Mouse (Mus musculus) neural tube, embryonic 15.5 days (tissue): Measurements from ENCODE around the gene Rbm42. TPM values are rescaled to one million over a fixed set of nuclear protein-coding genes. Genes with fewer than 3 reads are reported as not detected.

Source experiments
- ATAC-seq: fragments of 200-750 bp; cut with Nextera tagmentation; 2 replicates; pipeline ENCODE4 v1.8.0; 2017; ENCODE audit warnings: mild to moderate bottlenecking, moderate TSS enrichment, moderate library complexity; ENCODE audit not compliant: low FRiP score
- H3K27ac ChIP-seq: fragments of 300-500 bp; sonication (generic); replicated peaks from 2 replicates; pipeline ENCODE4 v1.5.1; 2015; ENCODE audit warnings: mild to moderate bottlenecking, inconsistent platforms
- H3K27me3 ChIP-seq: fragments of 300-500 bp; sonication (generic); replicated peaks from 2 replicates; pipeline ENCODE4 v1.6.1; 2015; ENCODE audit warnings: inconsistent platforms
- H3K36me3 ChIP-seq: fragments of 300-500 bp; sonication (generic); 2 replicates; pipeline ENCODE4 v1.6.1; 2015; ENCODE audit warnings: inconsistent platforms
- H3K4me1 ChIP-seq: fragments of 300-500 bp; sonication (generic); 2 replicates; pipeline ENCODE4 v1.6.1; 2015; ENCODE audit warnings: inconsistent platforms
- H3K4me2 ChIP-seq: fragments of 300-500 bp; sonication (generic); 2 replicates; pipeline ENCODE4 v1.6.1; 2015; ENCODE audit warnings: inconsistent platforms, mild to moderate bottlenecking, moderate library complexity
- H3K4me3 ChIP-seq: fragments of 300-500 bp; sonication (generic); replicated peaks from 2 replicates; pipeline ENCODE4 v1.5.1; 2015; ENCODE audit warnings: mild to moderate bottlenecking, inconsistent platforms
- H3K9ac ChIP-seq: fragments of 300-500 bp; sonication (generic); replicated peaks from 2 replicates; pipeline ENCODE4 v1.6.1; 2015; ENCODE audit warnings: mild to moderate bottlenecking, inconsistent platforms
- H3K9me3 ChIP-seq: fragments of 300-500 bp; sonication (generic); replicated peaks from 2 replicates; pipeline ENCODE4 v1.6.1; 2016; ENCODE audit warnings: inconsistent platforms
- WGBS: fragments of 180-500 bp; shearing (Covaris S2); methylation state at CpG from one replicate; pipeline ENCODE4 v1.1.7; 2015; ENCODE audit warnings: mixed read lengths; 5-methylcytosine and 5-hydroxymethylcytosine counted together
- polyA plus RNA-seq: library from polyadenylated mRNA; unstranded; fragments of >200 nt; fragmentation: Nextera tagmentation; extraction: Ambion mirVana; gene quantifications from 2 replicates; pipeline ENCODE4 v1.2.1, GENCODE M21; 2015

Gene Rbm42
- polyA plus RNA-seq, 1 experiment from 2014 or later: 129 TPM

DNA sequence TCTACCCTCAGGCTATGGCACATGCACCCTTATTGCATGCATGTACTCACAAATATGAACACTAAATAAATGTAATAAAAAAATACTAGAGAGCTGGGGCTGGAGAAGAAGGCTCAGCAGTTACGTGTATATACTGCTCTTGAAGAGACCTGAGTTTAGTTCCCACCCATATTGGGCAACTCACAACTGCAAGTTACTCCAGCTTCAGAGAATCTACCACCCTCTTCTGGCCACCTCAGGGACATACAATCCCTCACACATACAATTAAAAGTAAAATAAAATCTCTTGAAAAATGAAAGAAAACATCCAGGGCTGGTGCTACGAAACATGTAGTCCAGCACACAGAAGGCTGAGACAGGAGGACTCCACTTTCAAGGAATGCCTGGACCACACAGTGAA, 35.7 kb downstream of the Rbm42 start:
- 92% methylated on average over 2 of the region's 2 CpGs for whole genome bisulfite sequencing
- Histone ChIP-seq H3K4me2 (no peak overlapping the region), H3K4me3 (no peak overlapping the region), H3K9ac (no peak overlapping the region), H3K27ac (no peak overlapping the region), H3K9me3 (0 out of 2 replicates have a peak, but pooled peaks cover 2% of the 10 kb centered on the region), H3K36me3 (peaks cover 43% of the 10 kb centered on the region), H3K4me1 (no peaks in the 10 kb centered on the region), H3K27me3 (no peaks in the 10 kb centered on the region)
- no peak for ATAC-seq

DNA sequence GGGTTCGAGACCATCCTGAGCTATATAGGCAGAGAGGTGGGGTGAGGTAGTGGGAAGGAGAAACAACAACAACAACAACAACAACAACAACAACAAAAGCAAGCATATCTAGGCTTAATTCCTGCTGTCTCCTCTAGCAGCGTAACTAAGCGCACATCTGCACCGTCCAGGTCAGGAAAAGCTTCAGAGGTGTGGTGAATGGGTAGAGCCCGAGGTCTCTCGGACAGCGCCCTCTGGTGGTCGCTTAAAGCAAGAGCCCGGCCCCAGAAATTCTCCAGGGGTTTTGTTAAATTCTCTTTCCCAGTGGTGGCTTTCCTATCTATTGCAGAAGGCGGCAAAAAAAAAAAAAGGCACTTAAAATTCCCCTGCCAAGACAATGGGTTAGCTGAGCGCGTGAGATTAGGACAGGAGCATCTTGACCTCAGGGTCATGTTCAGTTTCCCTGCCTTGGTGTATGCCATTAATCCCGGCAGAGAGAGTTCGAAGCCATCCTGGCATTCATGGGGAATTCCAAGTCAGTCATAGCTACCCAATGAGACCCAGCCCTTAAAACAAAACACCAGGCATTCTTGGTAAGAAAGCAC, 36.5 kb downstream of the Rbm42 start:
- 25% methylated on average over 14 of the region's 14 CpGs for WGBS
- Histone ChIP-seq H3K4me3 (no peak overlapping the region), H3K9ac (no peak overlapping the region), H3K4me2 (no peak overlapping the region), H3K36me3 (peaks cover 35% of the 10 kb centered on the region), H3K27me3 (no peaks in the 10 kb centered on the region), H3K27ac (no peak overlapping the region), H3K4me1 (no peaks in the 10 kb centered on the region), H3K9me3 (no peaks in the 10 kb centered on the region)
- no peak for ATAC-seq

DNA sequence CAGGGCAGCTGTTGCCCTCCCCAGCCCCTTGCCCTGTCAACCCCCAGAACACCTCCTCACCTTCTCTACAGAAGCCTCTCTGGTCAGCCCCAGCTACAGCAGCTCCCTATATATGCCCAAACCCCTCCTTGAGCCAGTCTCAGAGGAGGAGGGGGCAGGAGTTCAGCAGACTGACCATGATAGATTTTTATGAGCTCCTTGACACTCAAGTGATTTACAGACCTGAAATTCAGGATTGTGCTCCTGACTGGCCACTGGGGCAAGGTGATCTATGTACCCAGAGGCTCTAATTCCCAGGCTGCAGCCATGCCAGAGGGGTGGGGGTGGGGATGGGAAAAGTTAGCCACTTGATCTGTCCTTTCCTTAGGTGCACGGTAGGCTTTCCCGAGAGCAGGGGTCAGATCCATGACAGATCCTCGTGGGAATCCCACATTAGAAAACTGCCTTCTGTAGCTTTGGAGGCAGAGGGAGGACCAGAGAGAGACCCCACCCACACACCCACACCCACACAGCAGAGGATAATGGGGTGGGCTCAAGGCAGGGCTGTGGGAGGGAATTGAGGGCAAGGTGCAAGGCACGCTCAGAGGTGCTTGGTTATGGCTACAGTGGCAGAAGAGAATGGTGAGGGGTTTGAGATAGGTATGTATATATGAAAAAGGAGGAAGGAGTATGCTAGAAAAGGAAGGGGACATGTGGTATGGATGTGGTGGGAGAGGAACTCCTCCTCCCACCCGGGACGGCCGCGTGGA, 37.3 kb downstream of the Rbm42 start, which contains the start of gene Upk1a:
Gene Upk1a, minus strand, starts transcription at position 194 of the 749 bp plus-strand sequence.
- no peak within 1 kb of the TSS for H3K27ac ChIP-seq
- H3K4me3 ChIP-seq: no peak within 1 kb of the TSS
- no peak within 1 kb of the TSS for H3K4me2 ChIP-seq
- ATAC-seq: no peak
- H3K9me3 ChIP-seq: no peaks in the 10 kb centered on the region
- WGBS: 71% methylated on average over 8 of the region's 8 CpGs
- peaks cover 27% of the 10 kb centered on the region for H3K36me3 ChIP-seq
- H3K9ac ChIP-seq: no peak within 1 kb of the TSS
- no peaks in the 10 kb centered on the region for H3K27me3 ChIP-seq
- no peaks in the 10 kb centered on the region for H3K4me1 ChIP-seq

DNA sequence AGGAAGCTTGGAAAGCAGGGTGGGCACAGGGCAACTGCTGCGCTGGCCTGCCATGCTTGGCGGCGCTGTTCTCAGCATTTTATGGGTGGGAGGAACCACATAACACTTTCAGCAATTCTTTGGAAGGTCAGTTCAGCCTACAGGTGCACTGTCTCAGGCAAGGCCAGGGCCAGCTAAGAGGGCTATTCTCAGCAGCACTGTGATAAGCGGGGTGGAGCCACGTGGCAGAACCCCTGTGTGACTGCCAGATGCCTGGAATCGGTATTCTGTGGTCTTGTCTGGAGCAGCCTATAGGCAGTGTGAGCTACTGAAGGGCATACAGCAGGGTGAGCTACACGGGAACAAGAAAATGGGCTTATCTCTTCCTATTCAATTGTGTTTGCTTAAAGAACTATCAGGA, 40.1 kb downstream of the Rbm42 start:
- Histone ChIP-seq H3K4me2 (no peak overlapping the region), H3K27me3 (no peaks in the 10 kb centered on the region), H3K4me3 (no peak overlapping the region), H3K27ac (no peak overlapping the region), H3K9ac (no peak overlapping the region), H3K36me3 (0 out of 2 replicates have a peak, but pooled peaks cover under 1% of the 10 kb centered on the region), H3K4me1 (no peaks in the 10 kb centered on the region), H3K9me3 (no peaks in the 10 kb centered on the region)
- no peak for ATAC-seq
- 65% methylated on average over 7 of the region's 7 CpGs for WGBS

DNA sequence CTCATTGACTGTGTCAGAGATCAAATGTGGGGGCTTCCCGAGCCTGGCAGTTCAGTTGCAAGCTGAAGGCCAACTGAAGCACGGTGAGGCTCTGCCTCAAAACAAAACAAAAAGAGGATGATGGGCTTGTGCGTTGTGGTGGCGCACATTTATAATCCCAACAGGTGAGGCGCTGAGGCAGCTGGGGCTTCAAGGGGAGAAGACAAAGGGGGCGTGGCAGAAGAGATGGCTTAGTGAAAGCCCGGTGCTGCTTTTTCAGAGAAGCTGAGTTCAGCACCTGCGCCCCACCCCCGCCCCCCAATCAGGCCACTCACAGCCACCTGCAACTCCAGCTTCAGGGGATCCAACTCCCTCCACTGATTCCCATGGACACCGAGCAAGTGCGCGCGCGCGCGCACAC, 41.6 kb downstream of the Rbm42 start:
- no peaks in the 10 kb centered on the region for H3K36me3 ChIP-seq
- H3K4me2 ChIP-seq: no peak overlapping the region
- H3K27ac ChIP-seq: no peak overlapping the region
- H3K4me1 ChIP-seq: no peaks in the 10 kb centered on the region
- no peak overlapping the region for H3K9ac ChIP-seq
- 49% methylated on average over 16 of the region's 16 CpGs for WGBS
- no peak for ATAC-seq
- H3K27me3 ChIP-seq: no peaks in the 10 kb centered on the region
- H3K4me3 ChIP-seq: no peak overlapping the region
- H3K9me3 ChIP-seq: no peaks in the 10 kb centered on the region

DNA sequence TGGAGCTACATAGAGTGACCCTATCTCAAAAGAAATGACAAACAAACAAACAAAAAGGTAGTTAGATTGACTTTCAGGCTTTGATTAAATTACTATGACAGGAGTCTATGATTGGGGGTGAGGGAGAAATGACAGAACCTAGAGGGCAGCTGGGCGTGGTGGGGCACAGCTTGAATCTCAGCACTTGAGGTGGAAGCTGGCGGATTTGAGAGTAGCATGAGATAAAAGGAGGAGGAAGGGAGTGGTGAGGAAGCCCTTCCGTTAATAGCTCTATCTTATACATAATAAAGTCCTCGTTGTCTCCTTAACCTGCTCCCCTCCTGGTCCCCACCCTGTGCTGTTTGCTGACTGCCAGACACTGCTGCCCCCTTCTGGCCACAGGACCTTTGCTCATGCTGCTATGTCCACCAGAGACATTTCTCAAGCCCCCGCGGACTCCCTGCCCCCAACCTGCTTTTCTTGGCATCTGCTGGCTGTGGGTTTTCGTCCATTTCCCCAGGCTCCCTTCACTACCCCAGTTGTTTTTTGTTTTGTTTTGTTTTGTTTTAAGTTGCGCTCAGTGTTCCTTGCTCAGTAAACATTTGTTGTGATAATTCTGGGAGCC, 42.3 kb downstream of the Rbm42 start:
- WGBS: 25% methylated on average over 8 of the region's 8 CpGs
- no peak overlapping the region for H3K27ac ChIP-seq
- H3K4me2 ChIP-seq: no peak overlapping the region
- no peaks in the 10 kb centered on the region for H3K4me1 ChIP-seq
- ATAC-seq: no peak
- H3K4me3 ChIP-seq: no peak overlapping the region
- H3K9me3 ChIP-seq: no peaks in the 10 kb centered on the region
- H3K27me3 ChIP-seq: no peaks in the 10 kb centered on the region
- no peaks in the 10 kb centered on the region for H3K36me3 ChIP-seq
- H3K9ac ChIP-seq: no peak overlapping the region

DNA sequence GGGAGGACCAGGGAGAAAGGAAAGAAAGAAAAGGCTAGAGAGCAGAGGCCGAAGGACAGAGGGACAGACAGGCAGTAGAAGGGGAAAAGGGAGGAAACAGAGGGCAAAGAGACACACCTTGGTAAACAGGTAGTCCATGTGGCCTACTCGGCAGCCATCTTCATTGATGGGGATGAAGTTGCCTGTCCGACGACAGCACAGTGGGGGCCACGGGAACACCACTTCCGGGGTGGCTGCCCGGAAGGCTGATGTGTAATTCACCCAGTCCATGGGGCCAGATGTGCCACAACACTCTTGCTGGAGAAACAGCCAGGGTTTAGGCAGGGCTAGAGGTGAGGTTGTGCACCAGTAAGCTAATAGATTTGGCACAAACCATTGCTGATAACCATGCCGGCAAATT, 45.2 kb downstream of the Rbm42 start:
- no peak overlapping the region for H3K9ac ChIP-seq
- no peak overlapping the region for H3K27ac ChIP-seq
- ATAC-seq: no peak
- H3K4me1 ChIP-seq: peaks cover 7% of the 10 kb centered on the region
- no peak overlapping the region for H3K4me3 ChIP-seq
- no peaks in the 10 kb centered on the region for H3K27me3 ChIP-seq
- no peaks in the 10 kb centered on the region for H3K9me3 ChIP-seq
- 87% methylated on average over 8 of the region's 8 CpGs for WGBS
- H3K4me2 ChIP-seq: no peak overlapping the region
- H3K36me3 ChIP-seq: no peaks in the 10 kb centered on the region

DNA sequence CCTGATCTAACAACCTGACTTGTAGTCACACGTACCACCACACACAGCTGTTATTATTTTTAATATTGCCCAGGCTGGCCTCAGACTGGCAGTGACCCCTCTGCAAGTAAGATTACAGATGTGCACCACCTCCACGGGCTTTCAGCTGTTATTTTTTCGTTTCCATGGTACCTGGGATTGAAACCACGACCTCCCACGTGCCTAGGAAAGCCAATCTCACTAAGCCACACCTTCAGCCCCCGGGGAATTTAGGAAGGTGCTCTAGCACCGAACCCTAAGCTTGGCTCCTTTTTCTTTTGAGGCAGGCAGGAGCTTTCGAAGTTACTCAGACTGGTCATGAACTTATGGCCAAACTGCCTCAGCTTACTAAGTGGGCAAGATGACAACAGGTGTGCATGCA, 45.7 kb downstream of the Rbm42 start:
- ATAC-seq: no peak
- Histone ChIP-seq H3K4me1 (peaks cover 12% of the 10 kb centered on the region), H3K36me3 (no peaks in the 10 kb centered on the region), H3K27me3 (no peaks in the 10 kb centered on the region), H3K9me3 (no peaks in the 10 kb centered on the region), H3K9ac (no peak overlapping the region), H3K4me2 (no peak overlapping the region), H3K27ac (no peak overlapping the region), H3K4me3 (no peak overlapping the region)
- 70% methylated on average over 8 of the region's 8 CpGs for WGBS

DNA sequence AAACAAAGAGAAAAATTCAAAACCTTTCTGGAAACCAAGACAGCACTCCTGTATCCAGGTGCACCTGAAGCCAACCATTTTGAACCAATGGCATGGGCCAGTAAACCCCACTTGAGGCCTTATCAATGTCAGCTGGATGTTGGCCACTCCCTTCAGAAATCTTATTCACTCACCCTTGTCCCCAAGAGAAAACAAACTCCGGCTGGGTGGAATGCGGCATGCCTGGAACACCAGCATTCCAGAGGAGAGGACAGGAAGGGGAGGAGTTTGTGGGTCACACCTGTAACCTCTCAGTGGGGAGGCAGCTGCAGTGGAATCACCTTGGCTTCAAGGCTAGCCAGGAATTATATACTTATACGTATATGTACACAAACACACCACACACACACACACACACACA, 47.5 kb downstream of the Rbm42 start:
- Histone ChIP-seq H3K4me2 (no peak overlapping the region), H3K9me3 (no peaks in the 10 kb centered on the region), H3K9ac (no peak overlapping the region), H3K27ac (no peak overlapping the region), H3K4me3 (no peak overlapping the region), H3K36me3 (no peaks in the 10 kb centered on the region), H3K4me1 (peaks cover 12% of the 10 kb centered on the region), H3K27me3 (no peaks in the 10 kb centered on the region)
- ATAC-seq: no peak
- 58% methylated on average over 3 of the region's 3 CpGs for WGBS

DNA sequence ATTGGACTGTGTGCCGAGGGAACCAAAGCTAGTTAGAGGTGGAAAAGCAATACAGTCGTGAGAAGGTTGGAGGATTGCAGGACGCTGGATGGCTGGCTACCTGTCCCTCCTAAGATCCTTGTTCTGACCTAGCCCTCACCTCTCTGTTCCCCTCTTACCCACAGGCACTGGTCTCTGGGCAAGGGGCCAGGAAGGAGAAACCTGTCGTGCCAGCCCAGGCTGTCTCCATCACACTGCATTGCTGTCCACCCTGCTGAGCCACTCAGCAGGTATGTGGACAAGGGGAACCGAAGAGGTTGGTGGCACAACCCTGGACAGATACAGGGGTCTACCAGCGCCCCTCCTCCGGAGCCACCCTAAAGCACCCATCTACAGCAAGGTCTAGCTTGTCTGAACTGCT, 49.5 kb downstream of the Rbm42 start:
- H3K9ac ChIP-seq: no peak overlapping the region
- ATAC-seq: no peak; the same call in 1 of the 2 replicates
- H3K27ac ChIP-seq: no peak overlapping the region
- peaks cover 12% of the 10 kb centered on the region for H3K4me1 ChIP-seq
- H3K4me2 ChIP-seq: no peak overlapping the region; the same call in 1 of the 2 replicates
- WGBS: 74% methylated on average over 7 of the region's 7 CpGs
- no peaks in the 10 kb centered on the region for H3K9me3 ChIP-seq
- no peak overlapping the region for H3K4me3 ChIP-seq
- H3K27me3 ChIP-seq: no peaks in the 10 kb centered on the region
- no peaks in the 10 kb centered on the region for H3K36me3 ChIP-seq

DNA sequence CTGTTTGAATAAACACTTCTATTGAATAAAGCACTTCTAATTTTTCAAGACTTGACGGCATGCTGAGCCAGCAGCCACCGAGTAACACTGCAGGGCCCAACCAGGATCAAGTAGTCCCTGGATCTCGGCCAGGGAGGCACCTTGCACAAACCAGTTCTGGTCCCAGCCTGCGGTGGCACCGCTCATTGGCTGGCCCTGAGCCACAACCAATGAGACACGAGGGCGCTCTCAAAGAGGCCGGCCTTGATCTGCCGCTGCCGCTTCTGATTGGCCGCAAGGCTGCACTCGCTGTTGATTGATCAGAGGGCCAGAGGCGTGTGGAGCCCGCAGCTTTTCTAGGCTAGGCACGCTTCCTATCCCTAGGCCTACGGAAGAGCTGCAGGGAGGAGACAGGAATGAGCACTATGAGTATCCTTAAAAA, 50.2 kb downstream of the Rbm42 start:
- Histone ChIP-seq H3K36me3 (no peaks in the 10 kb centered on the region), H3K27ac (peak overlapping the region; percentile 56), H3K4me2 (peak overlapping the region; percentile 52), H3K9ac (0 out of 2 replicates have a peak overlapping the region, but pooled peaks have one; percentile 18), H3K4me3 (peak overlapping the region; percentile 21), H3K27me3 (no peaks in the 10 kb centered on the region), H3K4me1 (peaks cover 12% of the 10 kb centered on the region), H3K9me3 (no peaks in the 10 kb centered on the region)
- 2% methylated on average over 16 of the region's 16 CpGs for WGBS
- ATAC-seq: peak; percentile 98

DNA sequence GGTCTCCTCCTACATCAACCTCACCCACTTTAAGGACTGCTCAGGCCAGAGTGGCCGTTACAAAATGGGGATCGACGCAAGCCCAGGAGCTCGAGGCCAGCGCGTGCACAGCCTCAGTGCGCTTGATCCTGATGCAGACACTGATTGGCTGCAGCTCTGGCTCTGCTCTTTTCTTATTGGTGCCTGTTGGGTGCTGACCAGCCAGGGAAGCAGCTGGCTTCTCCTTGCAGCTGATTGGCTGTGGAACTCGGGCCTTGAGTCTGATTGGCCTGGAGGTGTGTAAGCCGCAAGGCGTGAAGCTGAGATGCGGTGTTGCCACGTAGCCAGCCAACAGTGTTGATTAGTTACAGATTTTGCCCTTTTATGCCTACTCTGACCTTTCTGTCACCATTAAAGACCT, 51.3 kb downstream of the Rbm42 start, which contains the start of gene Zbtb32:
Gene Zbtb32, minus strand, starts transcription at position 124 of the 400 bp plus-strand sequence.
- WGBS: 96% methylated on average over 12 of the region's 12 CpGs
- Histone ChIP-seq H3K4me3 (peak within 1 kb of the TSS; percentile 21; the same call in 1 of the 2 replicates), H3K27ac (peak within 1 kb of the TSS; percentile 56), H3K27me3 (no peaks in the 10 kb centered on the region), H3K9ac (no peak within 1 kb of the TSS), H3K9me3 (no peaks in the 10 kb centered on the region), H3K4me1 (peaks cover 12% of the 10 kb centered on the region), H3K36me3 (no peaks in the 10 kb centered on the region), H3K4me2 (peak within 1 kb of the TSS; percentile 52)
- no peak for ATAC-seq
